Mouse (Mus musculus) midbrain, embryonic 10.5 days (tissue): ENCODE measurements around the gene Btbd10. TPM values are rescaled to one million over a fixed set of nuclear protein-coding genes. Genes with fewer than 3 reads are reported as not detected.

ENCODE experiments used
- DNase-seq: peaks from one replicate; pipeline ENCODE4 v3.0.0-alpha.2; 2017; ENCODE audit warnings: low spot score
- H3K27ac ChIP-seq: fragments of 300-500 bp; sonication (generic); replicated peaks from 2 replicates; pipeline ENCODE4 v1.5.1; 2016; ENCODE audit warnings: mild to moderate bottlenecking
- H3K27me3 ChIP-seq: fragments of 300-500 bp; sonication (generic); 2 replicates; pipeline ENCODE4 v1.6.1; 2016; ENCODE audit warnings: low read depth, mild to moderate bottlenecking; ENCODE audit not compliant: poor library complexity, severe bottlenecking
- H3K36me3 ChIP-seq: fragments of 300-500 bp; sonication (generic); 2 replicates; pipeline ENCODE4 v1.6.1; 2016; ENCODE audit warnings: mild to moderate bottlenecking, moderate library complexity
- H3K4me1 ChIP-seq: fragments of 300-500 bp; sonication (generic); 2 replicates; pipeline ENCODE4 v1.6.1; 2016
- H3K4me3 ChIP-seq: fragments of 300-500 bp; sonication (generic); 2 replicates; pipeline ENCODE4 v1.5.1; 2016; ENCODE audit warnings: mild to moderate bottlenecking, moderate library complexity
- H3K9me3 ChIP-seq: fragments of 300-500 bp; sonication (generic); replicated peaks from 2 replicates; pipeline ENCODE4 v1.6.1; 2016; ENCODE audit warnings: mild to moderate bottlenecking
- WGBS: fragments of 180-500 bp; shearing (Covaris S2); methylation state at CpG from one replicate; pipeline ENCODE4 v1.1.7; 2016; 5-methylcytosine and 5-hydroxymethylcytosine counted together
- polyA plus RNA-seq: library from polyadenylated mRNA; unstranded; fragments of >200 nt; fragmentation: Nextera tagmentation; extraction: Ambion mirVana; gene quantifications from 2 replicates; pipeline ENCODE4 v1.2.1, GENCODE M21; 2016

The Btbd10 gene
- polyA plus RNA-seq, 1 experiment from 2014 or later, result 25.5 TPM

DNA sequence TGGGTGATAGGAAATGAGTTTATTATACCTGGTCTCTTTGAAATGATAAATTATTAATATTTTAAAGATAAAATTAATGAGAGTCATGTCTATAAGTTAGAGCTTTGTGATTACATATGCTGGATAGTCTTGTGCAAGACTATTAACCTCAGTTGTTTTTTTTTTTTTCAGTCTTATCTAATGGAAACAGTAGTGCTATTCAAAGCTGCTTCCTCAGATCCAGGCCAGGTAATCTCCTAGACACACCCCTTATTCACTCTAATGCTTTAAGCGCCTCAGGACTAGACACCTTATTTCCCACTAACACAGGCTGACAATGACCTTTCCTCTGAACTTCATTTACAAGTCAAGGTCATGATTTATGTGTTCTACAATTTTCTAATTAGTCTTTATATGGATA, 20.1 kb downstream of the Btbd10 start:
- H3K4me3 ChIP-seq, result no peak overlapping the region
- 90% methylated on average over 1 of the region's 1 CpGs for WGBS
- no peaks in the 10 kb centered on the region for H3K36me3 ChIP-seq
- H3K27ac ChIP-seq, result no peak overlapping the region
- no peak for DNase-seq
- H3K27me3 ChIP-seq, result no peaks in the 10 kb centered on the region
- no peaks in the 10 kb centered on the region for H3K9me3 ChIP-seq
- no peaks in the 10 kb centered on the region for H3K4me1 ChIP-seq

DNA sequence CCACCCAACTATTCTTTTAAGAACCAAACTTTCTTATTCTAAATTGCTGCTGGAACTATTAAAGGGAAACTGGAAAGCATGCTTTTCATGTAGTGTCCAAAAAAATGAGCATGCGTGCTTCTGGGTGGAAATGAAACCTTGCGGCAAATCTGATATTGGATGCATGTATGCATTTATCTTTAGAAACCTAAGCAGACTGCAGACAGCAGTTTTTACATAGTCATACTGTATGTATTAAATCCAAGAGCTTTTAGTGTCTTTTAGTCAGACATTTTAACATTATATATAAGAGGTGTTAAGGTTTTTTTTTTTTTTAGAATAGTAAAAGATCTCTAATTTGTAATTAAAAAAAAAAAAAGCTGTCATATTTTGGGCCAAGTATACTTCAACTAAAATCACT, 21.5 kb downstream of the Btbd10 start:
- Histone ChIP-seq H3K9me3 (no peaks in the 10 kb centered on the region), H3K27ac (no peak overlapping the region), H3K4me3 (no peak overlapping the region), H3K36me3 (no peaks in the 10 kb centered on the region), H3K4me1 (no peaks in the 10 kb centered on the region), H3K27me3 (no peaks in the 10 kb centered on the region)
- no peak for DNase-seq
- WGBS, result 97% methylated on average over 2 of the region's 2 CpGs

DNA sequence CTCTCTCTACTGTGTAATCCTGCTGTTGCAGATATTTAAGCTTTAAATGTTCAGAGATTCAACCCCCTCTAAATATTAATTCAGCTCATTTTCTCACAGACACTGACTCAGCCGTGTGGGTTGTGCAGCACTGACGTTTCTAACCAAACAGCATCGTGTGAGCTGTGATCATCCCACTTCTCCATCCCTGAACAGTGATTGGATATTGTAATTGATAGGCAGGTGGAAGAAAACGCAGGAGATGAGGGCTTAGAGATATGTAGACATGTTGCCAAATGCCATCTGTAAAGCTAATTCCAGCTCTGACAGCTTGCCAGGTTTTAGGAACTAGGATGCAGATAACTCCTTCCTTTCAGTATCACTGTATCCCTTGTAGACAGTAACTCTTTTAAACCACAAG, 21.9 kb downstream of the Btbd10 start:
- Histone ChIP-seq H3K4me3 (no peak overlapping the region), H3K36me3 (no peaks in the 10 kb centered on the region), H3K27ac (no peak overlapping the region), H3K9me3 (no peaks in the 10 kb centered on the region), H3K4me1 (no peaks in the 10 kb centered on the region), H3K27me3 (no peaks in the 10 kb centered on the region)
- WGBS, result 51% methylated on average over 4 of the region's 4 CpGs
- DNase-seq, result no peak

DNA sequence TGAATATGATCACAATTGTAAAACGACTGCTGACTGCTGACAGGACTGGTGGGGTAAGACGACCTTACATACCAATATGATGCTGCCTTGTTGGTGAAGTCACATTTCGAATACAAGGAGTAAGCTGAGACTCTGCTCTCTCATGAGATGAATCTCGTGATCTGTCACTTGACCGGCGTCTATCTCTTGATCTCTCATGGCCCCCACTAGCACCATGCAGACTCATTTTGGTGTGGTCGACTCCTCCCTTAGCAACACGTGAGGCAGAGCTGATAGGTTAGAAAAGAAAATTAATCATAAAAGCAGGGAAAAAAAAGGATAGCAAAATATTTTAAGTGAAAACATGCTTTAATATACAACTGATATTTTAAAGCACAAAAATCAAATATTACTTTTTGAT, 33.9 kb downstream of the Btbd10 start:
- Histone ChIP-seq H3K9me3 (no peaks in the 10 kb centered on the region), H3K4me1 (no peaks in the 10 kb centered on the region), H3K27ac (no peak overlapping the region), H3K36me3 (peaks cover 2% of the 10 kb centered on the region; the same call in 1 of the 2 replicates), H3K27me3 (no peaks in the 10 kb centered on the region), H3K4me3 (no peak overlapping the region)
- no peak for DNase-seq
- WGBS, result 90% methylated on average over 8 of the region's 8 CpGs

DNA sequence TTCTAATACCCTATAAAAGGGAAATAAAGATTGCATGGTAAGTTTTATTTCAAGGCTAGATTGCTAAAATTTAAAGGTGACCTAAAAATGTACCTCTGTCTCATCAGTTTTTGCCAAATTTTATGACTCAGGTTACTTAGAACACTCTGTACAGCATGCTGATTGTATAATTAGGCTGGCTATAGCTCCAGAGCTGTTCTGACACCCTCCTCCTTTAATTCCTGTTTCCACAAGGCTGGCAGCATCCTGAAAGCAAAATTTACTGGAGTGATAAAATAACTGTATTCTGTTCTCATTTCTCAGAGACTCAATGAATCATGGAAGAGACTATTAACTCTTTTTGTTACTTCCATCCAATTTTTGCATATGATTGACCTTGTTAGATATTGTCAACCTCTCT, 35.2 kb downstream of the Btbd10 start:
- DNase-seq, result no peak
- H3K4me1 ChIP-seq, result no peaks in the 10 kb centered on the region
- H3K27me3 ChIP-seq, result no peaks in the 10 kb centered on the region
- H3K9me3 ChIP-seq, result no peaks in the 10 kb centered on the region
- H3K27ac ChIP-seq, result no peak overlapping the region
- H3K36me3 ChIP-seq, result peaks cover 2% of the 10 kb centered on the region; the same call in 1 of the 2 replicates
- H3K4me3 ChIP-seq, result no peak overlapping the region

DNA sequence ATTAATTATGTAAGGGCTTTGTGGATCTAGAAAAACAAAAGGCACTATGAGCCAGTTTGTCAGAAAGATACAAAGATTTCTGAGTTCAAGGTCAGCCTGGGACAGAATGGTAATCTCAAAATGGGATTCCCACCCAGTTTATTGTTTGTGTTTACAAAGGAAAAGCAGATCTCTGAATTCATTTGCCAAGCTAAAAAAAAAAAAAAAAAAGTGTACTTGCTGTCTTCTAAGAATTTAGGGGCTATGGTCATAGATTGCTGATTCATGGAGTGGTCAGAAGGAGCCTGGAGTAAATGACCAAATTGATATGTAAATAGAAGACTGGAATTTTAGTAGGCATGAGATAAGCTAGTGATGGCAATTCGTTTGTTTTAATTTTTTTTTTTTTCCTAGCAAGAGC, 49.1 kb downstream of the Btbd10 start:
- WGBS, result 86% methylated on average over 1 of the region's 1 CpGs
- DNase-seq, result no peak
- no peak overlapping the region for H3K4me3 ChIP-seq
- H3K36me3 ChIP-seq, result peaks cover 32% of the 10 kb centered on the region
- no peaks in the 10 kb centered on the region for H3K27me3 ChIP-seq
- H3K4me1 ChIP-seq, result peaks cover 11% of the 10 kb centered on the region
- no peak overlapping the region for H3K27ac ChIP-seq
- H3K9me3 ChIP-seq, result no peaks in the 10 kb centered on the region

DNA sequence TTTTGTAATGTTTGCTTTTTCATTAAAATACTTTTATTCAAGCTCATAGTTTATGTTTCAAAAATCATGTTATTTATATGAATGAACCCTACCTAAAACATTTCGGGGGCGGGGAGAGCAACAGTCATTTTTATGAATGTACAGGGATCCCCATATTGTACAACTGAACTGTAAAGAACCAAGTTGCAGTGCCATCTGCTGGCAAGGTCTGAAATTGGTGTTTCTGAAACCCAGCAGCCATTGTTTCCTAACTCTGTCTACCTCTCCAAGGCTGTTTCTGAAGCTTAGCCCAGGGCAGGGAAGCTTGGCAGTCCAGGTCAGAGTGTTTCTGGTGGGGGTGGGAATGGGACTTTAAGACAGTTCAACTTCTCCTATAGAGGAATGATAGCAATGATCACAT, 57.4 kb downstream of the Btbd10 start:
- peaks cover 13% of the 10 kb centered on the region; the same call in 1 of the 2 replicates for H3K36me3 ChIP-seq
- no peaks in the 10 kb centered on the region for H3K9me3 ChIP-seq
- no peak overlapping the region for H3K27ac ChIP-seq
- peak; percentile 41 for DNase-seq
- H3K4me3 ChIP-seq, result no peak overlapping the region
- peaks cover 8% of the 10 kb centered on the region; the same call in 1 of the 2 replicates for H3K4me1 ChIP-seq
- H3K27me3 ChIP-seq, result no peaks in the 10 kb centered on the region
- 28% methylated on average over 2 of the region's 2 CpGs for WGBS

DNA sequence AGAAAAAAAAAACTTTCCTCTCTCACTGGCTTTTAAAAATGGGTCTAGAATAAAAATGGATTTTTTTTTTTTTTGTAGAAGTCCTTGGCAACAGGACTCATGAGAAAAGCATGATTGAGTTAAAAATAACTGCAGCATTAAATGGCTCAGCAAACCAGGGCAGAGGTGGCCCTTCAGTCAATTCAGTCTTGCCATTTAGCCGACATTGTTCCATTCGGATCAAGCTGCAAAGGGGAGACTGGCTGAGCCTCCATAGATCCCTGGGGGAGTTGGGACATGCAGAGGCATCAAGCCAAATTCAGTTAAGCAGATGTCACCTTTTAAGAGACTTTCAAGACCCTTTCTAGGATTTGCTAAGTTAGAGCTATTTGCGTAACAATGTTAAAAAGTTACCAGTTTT, 59.1 kb downstream of the Btbd10 start:
- no peak overlapping the region for H3K27ac ChIP-seq
- no peak for DNase-seq
- WGBS, result 75% methylated on average over 3 of the region's 3 CpGs
- peaks cover 8% of the 10 kb centered on the region; the same call in 1 of the 2 replicates for H3K4me1 ChIP-seq
- no peak overlapping the region for H3K4me3 ChIP-seq
- H3K36me3 ChIP-seq, result 0 out of 2 replicates have a peak, but pooled peaks cover 3% of the 10 kb centered on the region
- no peaks in the 10 kb centered on the region for H3K9me3 ChIP-seq
- H3K27me3 ChIP-seq, result no peaks in the 10 kb centered on the region

DNA sequence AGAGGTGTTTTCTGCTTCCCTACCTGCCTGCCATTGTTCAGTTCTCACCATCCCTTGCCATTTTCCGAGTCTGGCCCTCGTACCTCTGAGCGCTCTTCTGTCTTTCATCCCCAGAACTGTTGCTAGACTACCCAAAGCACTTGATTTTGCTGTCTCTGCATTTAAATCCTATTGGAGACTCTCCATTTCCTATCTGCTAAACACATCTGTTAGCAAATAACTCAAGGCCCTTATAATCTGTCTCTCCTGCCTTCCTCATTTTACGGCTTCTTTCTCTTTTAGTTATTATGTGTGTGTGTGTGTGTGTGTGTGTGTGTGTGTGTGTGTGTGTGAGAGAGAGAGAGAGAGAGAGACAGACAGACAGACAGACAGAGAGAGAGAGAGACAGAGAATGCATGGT, 71.4 kb downstream of the Btbd10 start:
- no peak for DNase-seq

DNA sequence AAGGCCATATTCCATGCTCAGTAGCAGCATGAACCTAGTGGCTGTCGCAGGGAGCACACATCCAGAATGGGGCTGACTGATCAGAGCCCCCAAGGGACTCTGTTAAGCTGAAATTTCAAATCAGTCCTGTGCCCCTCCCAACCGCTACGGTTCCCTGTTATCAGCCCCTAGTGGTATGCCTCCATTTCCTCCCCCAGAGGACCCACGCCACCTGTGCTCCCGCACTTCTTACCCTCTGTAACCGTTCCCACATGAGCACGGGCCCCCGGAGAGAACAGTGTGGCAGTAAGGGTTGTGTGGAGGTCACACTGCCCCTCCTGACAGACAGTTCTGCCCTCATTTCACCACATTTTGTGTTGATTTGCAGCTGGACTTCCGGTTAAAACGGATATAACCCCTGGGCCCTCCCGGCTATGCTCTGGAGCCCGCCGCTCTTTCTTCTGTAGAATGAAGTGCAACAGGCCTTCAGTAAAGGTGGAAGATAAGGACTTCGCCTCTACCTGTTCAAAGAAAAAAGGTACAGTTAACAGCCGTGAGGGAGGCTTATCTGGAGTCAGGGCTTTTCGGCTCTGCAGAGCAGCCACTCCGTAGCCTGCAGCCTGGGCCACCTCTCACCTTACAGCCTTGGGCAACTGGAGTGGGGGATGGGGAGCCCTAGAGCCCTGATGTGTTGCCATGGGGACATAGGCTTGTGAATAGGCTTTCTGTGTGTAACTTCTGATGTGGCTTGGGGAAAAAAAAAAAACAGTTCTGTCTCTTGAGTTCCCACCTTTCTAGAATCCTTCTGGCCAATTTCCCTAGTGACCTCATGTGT, 73.9 kb downstream of the Btbd10 start:
- 44% methylated on average over 17 of the region's 17 CpGs for WGBS
- Histone ChIP-seq H3K4me3 (no peak overlapping the region), H3K4me1 (peaks cover 30% of the 10 kb centered on the region), H3K9me3 (no peaks in the 10 kb centered on the region), H3K27ac (peak overlapping the region; percentile 69), H3K36me3 (peaks cover 7% of the 10 kb centered on the region), H3K27me3 (no peaks in the 10 kb centered on the region)
- peak; percentile 62 for DNase-seq

More for the DNA sequence above, 71.4 kb downstream of the Btbd10 start:
- Histone ChIP-seq H3K4me3 (no peak overlapping the region), H3K4me1 (peaks cover 30% of the 10 kb centered on the region), H3K9me3 (no peaks in the 10 kb centered on the region), H3K27ac (no peak overlapping the region), H3K27me3 (no peaks in the 10 kb centered on the region), H3K36me3 (peaks cover 7% of the 10 kb centered on the region)
- 90% methylated on average over 4 of the region's 4 CpGs for WGBS

DNA sequence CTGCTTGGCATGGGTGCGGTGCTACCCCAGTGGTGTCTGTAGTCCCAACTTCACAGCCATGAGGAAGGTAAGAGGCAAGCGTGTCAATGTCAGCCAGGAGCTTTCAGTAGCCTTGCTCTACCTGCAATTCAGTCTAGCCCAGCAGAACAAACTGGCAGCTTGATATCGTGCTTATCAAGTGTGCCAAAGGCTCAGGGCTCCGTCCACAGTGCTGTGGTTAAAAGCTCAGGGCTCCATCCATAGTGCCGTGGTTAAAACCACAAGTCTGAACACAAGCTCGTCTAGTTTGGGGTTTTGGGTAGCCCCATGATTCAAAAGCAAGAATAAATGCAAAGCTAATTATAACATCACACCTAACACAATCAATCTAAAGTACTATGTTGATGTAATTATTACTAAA, 74.6 kb downstream of the Btbd10 start:
- H3K27ac ChIP-seq, result no peak overlapping the region
- no peaks in the 10 kb centered on the region for H3K9me3 ChIP-seq
- DNase-seq, result no peak
- no peaks in the 10 kb centered on the region for H3K27me3 ChIP-seq
- H3K4me3 ChIP-seq, result no peak overlapping the region
- H3K36me3 ChIP-seq, result peaks cover 7% of the 10 kb centered on the region
- H3K4me1 ChIP-seq, result peaks cover 30% of the 10 kb centered on the region
- 91% methylated on average over 6 of the region's 6 CpGs for WGBS

DNA sequence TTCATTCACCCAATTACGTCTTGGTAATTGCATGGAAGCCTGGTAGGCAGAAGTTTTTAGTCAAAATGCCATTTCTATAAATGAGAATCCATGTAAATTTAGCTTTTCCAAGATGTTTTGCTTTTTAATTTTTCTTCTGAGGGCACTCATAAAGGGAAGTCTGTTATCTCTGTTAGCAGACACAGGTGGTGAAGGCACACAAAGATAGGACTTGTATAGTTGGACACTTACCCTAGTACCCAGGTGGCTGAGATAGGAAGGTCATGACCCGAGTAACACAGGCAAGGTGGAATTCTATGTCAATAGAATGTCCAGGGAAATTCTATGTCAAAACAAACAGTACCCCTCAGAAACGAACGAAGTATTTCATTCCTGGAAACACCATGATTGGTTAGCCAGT, 77.0 kb downstream of the Btbd10 start:
- H3K27me3 ChIP-seq, result no peaks in the 10 kb centered on the region
- DNase-seq, result no peak
- no peaks in the 10 kb centered on the region for H3K36me3 ChIP-seq
- no peak overlapping the region for H3K27ac ChIP-seq
- H3K4me3 ChIP-seq, result no peak overlapping the region
- peaks cover 25% of the 10 kb centered on the region for H3K4me1 ChIP-seq
- H3K9me3 ChIP-seq, result no peaks in the 10 kb centered on the region
- 85% methylated on average over 4 of the region's 4 CpGs for WGBS

DNA sequence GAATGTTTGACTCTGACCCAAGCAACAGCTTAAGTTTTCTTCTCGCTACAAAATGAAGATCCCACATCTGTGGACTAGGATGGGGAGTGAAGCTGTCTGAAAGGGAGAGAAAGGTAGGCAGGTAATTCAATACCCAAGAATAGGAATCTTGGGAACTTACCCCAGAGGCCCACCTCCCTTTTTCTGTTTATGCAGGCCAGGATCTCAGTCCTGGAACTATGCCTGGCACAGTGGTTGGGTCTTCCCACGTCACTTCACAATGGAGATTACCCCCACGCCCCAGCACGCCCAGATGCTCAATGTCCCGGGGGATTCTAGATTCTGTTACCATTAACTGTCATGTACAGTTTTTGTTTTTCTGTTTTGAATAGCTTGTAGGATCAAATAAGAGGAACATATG, 77.5 kb downstream of the Btbd10 start:
- no peak for DNase-seq
- Histone ChIP-seq H3K4me1 (peaks cover 20% of the 10 kb centered on the region), H3K9me3 (no peaks in the 10 kb centered on the region), H3K27me3 (no peaks in the 10 kb centered on the region), H3K4me3 (no peak overlapping the region), H3K27ac (no peak overlapping the region), H3K36me3 (no peaks in the 10 kb centered on the region)
- WGBS, result 85% methylated on average over 5 of the region's 5 CpGs
